Mouse (Mus musculus) MEL (cell line): ENCODE data around the gene Tnfrsf4. TPM values are rescaled to one million over a fixed set of nuclear protein-coding genes. Genes with fewer than 3 reads are reported as not detected.

Experiments used
- DNase-seq: peaks from one replicate; pipeline ENCODE4 v3.0.0; 2011; ENCODE audit warnings: low read depth, low spot score
- H3K27ac ChIP-seq: 2 replicates; pipeline ENCODE4 v1.5.1; 2012; ENCODE audit warnings: low read depth, mild to moderate bottlenecking, control low read depth, low read length, moderate library complexity; ENCODE audit not compliant: control insufficient read depth
- H3K27me3 ChIP-seq, 2 experiments: fragments of 150-350 bp in 1 of 2; sonication (generic) in 1 of 2; 2 replicates each; pipeline ENCODE4 v1.6.1; 2012; ENCODE audit warnings: low read length in 2 of 2, mild to moderate bottlenecking in 2 of 2, improper control_type of control experiment in 1 of 2, moderate library complexity in 1 of 2; ENCODE audit not compliant: insufficient read depth in 2 of 2, control insufficient read depth in 1 of 2
- H3K36me3 ChIP-seq, 2 experiments: 2 replicates each; pipeline ENCODE4 v1.6.1; 2012 to 2014; ENCODE audit warnings: low read length in 2 of 2, improper control_type of control experiment in 1 of 2, inconsistent platforms in 1 of 2, mild to moderate bottlenecking in 1 of 2; ENCODE audit not compliant: insufficient read depth in 2 of 2, control insufficient read depth in 1 of 2
- H3K4me1 ChIP-seq, 2 experiments: fragments of 150-350 bp in 1 of 2; sonication (generic) in 1 of 2; 2 replicates each; pipeline ENCODE4 v1.6.1; 2012; ENCODE audit warnings: low read length in 2 of 2, improper control_type of control experiment in 1 of 2, mild to moderate bottlenecking in 1 of 2; ENCODE audit not compliant: insufficient read depth in 2 of 2, control insufficient read depth in 1 of 2
- H3K4me3 ChIP-seq, 2 experiments: fragments of 150-350 bp in 1 of 2; sonication (generic) in 1 of 2; 2 replicates each; pipeline ENCODE4 v1.5.1; 2012; ENCODE audit warnings: low read depth in 2 of 2, low read length in 2 of 2, mild to moderate bottlenecking in 2 of 2, moderate library complexity in 2 of 2, control low read depth in 1 of 2, improper control_type of control experiment in 1 of 2; ENCODE audit not compliant: control insufficient read depth in 1 of 2, insufficient read depth in 1 of 2
- H3K79me2 ChIP-seq: 2 replicates; pipeline ENCODE4 v1.6.1; 2012; ENCODE audit warnings: mild to moderate bottlenecking, low read length, moderate library complexity; ENCODE audit not compliant: control insufficient read depth, poor library complexity, insufficient read depth
- H3K9ac ChIP-seq: 2 replicates; pipeline ENCODE4 v1.6.1; 2012; ENCODE audit warnings: low read depth, mild to moderate bottlenecking, control low read depth, low read length, moderate library complexity; ENCODE audit not compliant: control insufficient read depth, poor library complexity, severe bottlenecking
- H3K9me3 ChIP-seq: fragments of 150-350 bp; sonication (generic); replicated peaks from 2 replicates; pipeline ENCODE4 v1.6.1; 2012; ENCODE audit warnings: mild to moderate bottlenecking, low read length, improper control_type of control experiment, moderate library complexity; ENCODE audit not compliant: insufficient read depth
- BHLHE40 ChIP-seq: IDR thresholded peaks from 2 replicates; pipeline ENCODE4 v1.6.1; 2012; ENCODE audit warnings: low read depth, mild to moderate bottlenecking, inconsistent platforms, low read length, improper control_type of control experiment, borderline replicate concordance
- CHD1 ChIP-seq: IDR thresholded peaks from 2 replicates; pipeline ENCODE4 v1.6.1; 2012; ENCODE audit warnings: low read depth, mild to moderate bottlenecking, inconsistent platforms, low read length, improper control_type of control experiment
- CHD2 ChIP-seq: IDR thresholded peaks from 2 replicates; pipeline ENCODE4 v1.6.1; 2011; ENCODE audit warnings: low read length, improper control_type of control experiment
- CTCF ChIP-seq, 3 experiments: IDR thresholded peaks in 2 of 3; conservative IDR thresholded peaks in 1 of 3; 2 replicates each; pipeline ENCODE4 v1.5.1; 2011 to 2012; ENCODE audit warnings: low read length in 3 of 3, low read depth in 2 of 3, mild to moderate bottlenecking in 2 of 3, improper control_type of control experiment in 1 of 3, inconsistent platforms in 1 of 3, mixed read lengths in 1 of 3, moderate library complexity in 1 of 3; ENCODE audit not compliant: control insufficient read depth in 1 of 3, insufficient read depth in 1 of 3, poor library complexity in 1 of 3, severe bottlenecking in 1 of 3
- E2F4 ChIP-seq: IDR thresholded peaks from 2 replicates; pipeline ENCODE4 v1.6.1; 2011; ENCODE audit warnings: low read depth, low read length, improper control_type of control experiment, borderline replicate concordance
- ELF1 ChIP-seq: IDR thresholded peaks from 2 replicates; pipeline ENCODE4 v1.6.1; 2014; ENCODE audit warnings: low read depth, mild to moderate bottlenecking, inconsistent platforms, low read length, improper control_type of control experiment, moderate library complexity
- EP300 ChIP-seq, 2 experiments: IDR thresholded peaks; 2 replicates each; pipeline ENCODE4 v1.6.1; 2011; ENCODE audit warnings: improper control_type of control experiment in 2 of 2, low read length in 2 of 2, low read depth in 1 of 2, mild to moderate bottlenecking in 1 of 2
- ETS1 ChIP-seq: IDR thresholded peaks from 2 replicates; pipeline ENCODE4 v1.6.1; 2012; ENCODE audit warnings: low read depth, mild to moderate bottlenecking, inconsistent platforms, low read length, improper control_type of control experiment, moderate library complexity
- GABPA ChIP-seq: IDR thresholded peaks from 2 replicates; pipeline ENCODE4 v1.6.1; 2012; ENCODE audit warnings: low read depth, mild to moderate bottlenecking, inconsistent platforms, low read length, improper control_type of control experiment, moderate library complexity
- HCFC1 ChIP-seq: IDR thresholded peaks from 2 replicates; pipeline ENCODE4 v1.6.1; 2012; ENCODE audit warnings: low read depth, mild to moderate bottlenecking, inconsistent platforms, low read length, improper control_type of control experiment, moderate library complexity
- MAFK ChIP-seq: IDR thresholded peaks from 2 replicates; pipeline ENCODE4 v1.6.1; 2011; ENCODE audit warnings: low read depth, mild to moderate bottlenecking, low read length, improper control_type of control experiment, borderline replicate concordance
- MAX ChIP-seq: IDR thresholded peaks from 2 replicates; pipeline ENCODE4 v1.6.1; 2011; ENCODE audit warnings: low read length, improper control_type of control experiment
- MAZ ChIP-seq: IDR thresholded peaks from 2 replicates; pipeline ENCODE4 v1.6.1; 2012; ENCODE audit warnings: low read depth, mild to moderate bottlenecking, inconsistent platforms, low read length, improper control_type of control experiment
- MEF2A ChIP-seq: IDR thresholded peaks from 2 replicates; pipeline ENCODE4 v1.6.1; 2014; ENCODE audit warnings: low read depth, mild to moderate bottlenecking, inconsistent platforms, low read length, improper control_type of control experiment; ENCODE audit not compliant: poor library complexity, insufficient replicate concordance, severe bottlenecking; ENCODE audit errors: extremely low read depth
- MXI1 ChIP-seq: IDR thresholded peaks from 2 replicates; pipeline ENCODE4 v1.6.1; 2011; ENCODE audit warnings: mild to moderate bottlenecking, low read depth, low read length, improper control_type of control experiment
- MYC ChIP-seq: IDR thresholded peaks from 2 replicates; pipeline ENCODE4 v1.6.1; 2011; ENCODE audit warnings: low read depth, mild to moderate bottlenecking, low read length, improper control_type of control experiment, moderate library complexity
- NELFE ChIP-seq: IDR thresholded peaks from 2 replicates; pipeline ENCODE4 v1.6.1; 2011; ENCODE audit warnings: low read depth, low read length, improper control_type of control experiment
- POLR2A ChIP-seq, 2 experiments: IDR thresholded peaks; 2 replicates each; pipeline ENCODE4 v1.6.1; 2011 to 2012; ENCODE audit warnings: low read length in 2 of 2, mild to moderate bottlenecking in 2 of 2, control low read depth in 1 of 2, improper control_type of control experiment in 1 of 2, low read depth in 1 of 2, moderate library complexity in 1 of 2; ENCODE audit not compliant: control insufficient read depth in 1 of 2, insufficient read depth in 1 of 2, poor library complexity in 1 of 2
- POLR2AphosphoS5 ChIP-seq: IDR thresholded peaks from 2 replicates; pipeline ENCODE4 v1.6.1; 2012; ENCODE audit warnings: low read depth, borderline replicate concordance, mild to moderate bottlenecking, inconsistent platforms, low read length, moderate library complexity, mixed read lengths
- RAD21 ChIP-seq: IDR thresholded peaks from 2 replicates; pipeline ENCODE4 v1.6.1; 2011; ENCODE audit warnings: mild to moderate bottlenecking, low read depth, low read length, improper control_type of control experiment
- RCOR1 ChIP-seq: IDR thresholded peaks from 2 replicates; pipeline ENCODE4 v1.6.1; 2012; ENCODE audit warnings: low read depth, mild to moderate bottlenecking, inconsistent platforms, low read length, improper control_type of control experiment
- SIN3A ChIP-seq: IDR thresholded peaks from 2 replicates; pipeline ENCODE4 v1.6.1; 2012; ENCODE audit warnings: low read length, improper control_type of control experiment, inconsistent platforms
- SMC3 ChIP-seq: IDR thresholded peaks from 2 replicates; pipeline ENCODE4 v1.6.1; 2011; ENCODE audit warnings: low read depth, low read length, improper control_type of control experiment
- TAL1 ChIP-seq: IDR thresholded peaks from 2 replicates; pipeline ENCODE4 v1.6.1; 2012; ENCODE audit warnings: mild to moderate bottlenecking, inconsistent platforms, low read length, moderate library complexity, mixed read lengths
- TBP ChIP-seq: IDR thresholded peaks from 2 replicates; pipeline ENCODE4 v1.8.0; 2011; ENCODE audit warnings: low read depth, low read length, improper control_type of control experiment
- USF1 ChIP-seq: IDR thresholded peaks from 2 replicates; pipeline ENCODE4 v1.6.1; 2014; ENCODE audit warnings: low read depth, mild to moderate bottlenecking, inconsistent platforms, low read length, improper control_type of control experiment, moderate library complexity
- ZC3H11A ChIP-seq: IDR thresholded peaks from 2 replicates; pipeline ENCODE4 v1.6.1; 2012; ENCODE audit warnings: low read depth, mild to moderate bottlenecking, inconsistent platforms, low read length, improper control_type of control experiment
- ZKSCAN1 ChIP-seq: IDR thresholded peaks from 2 replicates; pipeline ENCODE4 v1.6.1; 2012; ENCODE audit warnings: low read depth, mild to moderate bottlenecking, inconsistent platforms, low read length, improper control_type of control experiment, moderate library complexity
- polyA plus RNA-seq, 2 experiments: library from polyadenylated mRNA; stranded (reverse) in 1 of 2; unstranded in 1 of 2; fragments of >175 nt in 1 of 2; fragments of >200 nt in 1 of 2; gene quantifications; 2 replicates each; pipeline versions ENCODE4 v1.2.1 to v1.2.4; 2012; ENCODE audit warnings: low replicate concordance in 2 of 2, low read depth in 1 of 2; ENCODE audit not compliant: insufficient read length in 2 of 2, insufficient read depth in 1 of 2, missing spikeins in 1 of 2
- total RNA-seq: library from RNA; depleted of rRNA; stranded (reverse); fragments of 300-350 nt; gene quantifications from 2 replicates; pipeline ENCODE4 v1.2.3, GENCODE M21; 2012

The Tnfrsf4 gene
- total and polyA plus RNA-seq, 3 experiments = 1.6 to 2.7 TPM; not detected in 1

GRCm38 (mm10) chr4:156026013-156026412, 12.4 kb downstream of the Tnfrsf4 start, which contains the start of gene Tnfrsf18:
Tnfrsf18 (plus strand) TSS chr4:156026164.
- peak; percentile 89 for DNase-seq
- Histone ChIP-seq H3K9me3 (no peaks in the 10 kb centered on the region), H3K9ac (peak within 1 kb of the TSS; percentile 62), H3K27me3 (no peaks in the 10 kb centered on the region), H3K79me2 (no peaks in the 10 kb centered on the region), H3K4me1 (peaks cover 8 to 32% of the 10 kb centered on the region in 2 experiments), H3K4me3 (peak within 1 kb of the TSS; percentile 44 to 45), H3K27ac (peak within 1 kb of the TSS; percentile 69), H3K36me3 (peaks cover 0 to 23% of the 10 kb centered on the region in 2 experiments; a peak in 2 of 4 replicates)
- TF ChIP-seq ZC3H11A = no peak
- TF ChIP-seq POLR2A (IDR thresholded peaks at IDR 0.05; ENCODE audit: control insufficient read depth in 1 of 2, insufficient read depth in 1 of 2, low read depth in 1 of 2, low read length in 2 of 2, poor library complexity in 1 of 2) = peak; percentile 18 to 60; a peak in 2 of 4 replicates
- 0 out of 2 replicates have a peak, but pooled peaks have one; percentile 35 for TF ChIP-seq MXI1
- 0 out of 2 replicates have a peak, but pooled peaks have one; percentile 9 for TF ChIP-seq RCOR1
- TF ChIP-seq E2F4 = no peak
- peak; percentile 34 to 47; a peak in 2 of 4 replicates for TF ChIP-seq EP300 (IDR thresholded peaks at IDR 0.05; ENCODE audit: low read depth in 1 of 2, low read length in 2 of 2)
- peak; percentile 63 for TF ChIP-seq SIN3A
- peak; percentile 13 for TF ChIP-seq RAD21
- no peak for TF ChIP-seq USF1
- 0 out of 2 replicates have a peak, but pooled peaks have one; percentile 31 for TF ChIP-seq TBP
- TF ChIP-seq CTCF (IDR thresholded peaks at IDR 0.05 in 2 of 3, conservative IDR thresholded peaks at IDR 0.05 in 1 of 3; ENCODE audit: control insufficient read depth in 1 of 3, insufficient read depth in 1 of 3, low read depth in 2 of 3, low read length in 3 of 3, poor library complexity in 1 of 3, severe bottlenecking in 1 of 3) = peak in 1 of 3 experiments; percentile 11; a peak in 1 of 6 replicates
- TF ChIP-seq HCFC1 = peak; percentile 39; the same call in 1 of the 2 replicates
- peak; percentile 4; the same call in 1 of the 2 replicates for TF ChIP-seq SMC3
- TF ChIP-seq POLR2AphosphoS5 = no peak
- TF ChIP-seq NELFE = peak; percentile 34; the same call in 1 of the 2 replicates
- TF ChIP-seq MYC = no peak
- TF ChIP-seq ETS1 = peak; percentile 53; the same call in 1 of the 2 replicates
- TF ChIP-seq MAZ = peak; percentile 71; the same call in 1 of the 2 replicates
- TF ChIP-seq GABPA = no peak

GRCm38 (mm10) chr4:156028580-156028979, 14.9 kb downstream of the Tnfrsf4 start:
- DNase-seq = no peak
- no peak overlapping the region for H3K4me3 ChIP-seq
- no peak overlapping the region for H3K9ac ChIP-seq
- no peaks in the 10 kb centered on the region for H3K27me3 ChIP-seq
- TF ChIP-seq TAL1 = no peak
- no peak for TF ChIP-seq MEF2A
- TF ChIP-seq USF1 = no peak
- TF ChIP-seq MAFK = no peak
- no peak for TF ChIP-seq CHD2
- no peak for TF ChIP-seq SMC3
- TF ChIP-seq CHD1 = no peak
- TF ChIP-seq TBP = no peak
- no peak for TF ChIP-seq BHLHE40
- no peak for TF ChIP-seq ZKSCAN1
- TF ChIP-seq POLR2AphosphoS5 = no peak
- TF ChIP-seq HCFC1 = no peak
- no peak for TF ChIP-seq MAX
- TF ChIP-seq ELF1 = no peak
- no peak for TF ChIP-seq MXI1
- TF ChIP-seq E2F4 = no peak
- H3K27ac ChIP-seq = no peak overlapping the region
- H3K4me1 ChIP-seq = peaks cover 19 to 40% of the 10 kb centered on the region in 2 experiments
- H3K79me2 ChIP-seq = no peaks in the 10 kb centered on the region
- no peaks in the 10 kb centered on the region for H3K9me3 ChIP-seq
- H3K36me3 ChIP-seq = peaks cover 0 to 24% of the 10 kb centered on the region in 2 experiments; a peak in 2 of 4 replicates
